Mouse (Mus musculus) small intestine, adult 2 months (tissue): ENCODE measurements around the gene Pou2f3.

Experiments used
- CTCF ChIP-seq: fragments of 200-500 bp; IDR thresholded peaks from 2 replicates; pipeline ENCODE4 v1.5.1; 2012; ENCODE audit warnings: low read depth, mild to moderate bottlenecking, control low read depth, inconsistent platforms, low read length, moderate library complexity, mixed read lengths; ENCODE audit not compliant: insufficient replicate concordance, insufficient read length; ENCODE audit errors: extremely low read depth
- POLR2A ChIP-seq: fragments of 200-500 bp; IDR thresholded peaks from 2 replicates; pipeline ENCODE4 v1.6.1; 2012; ENCODE audit warnings: low read depth, mild to moderate bottlenecking, control low read depth, inconsistent platforms, low read length, moderate library complexity

DNA sequence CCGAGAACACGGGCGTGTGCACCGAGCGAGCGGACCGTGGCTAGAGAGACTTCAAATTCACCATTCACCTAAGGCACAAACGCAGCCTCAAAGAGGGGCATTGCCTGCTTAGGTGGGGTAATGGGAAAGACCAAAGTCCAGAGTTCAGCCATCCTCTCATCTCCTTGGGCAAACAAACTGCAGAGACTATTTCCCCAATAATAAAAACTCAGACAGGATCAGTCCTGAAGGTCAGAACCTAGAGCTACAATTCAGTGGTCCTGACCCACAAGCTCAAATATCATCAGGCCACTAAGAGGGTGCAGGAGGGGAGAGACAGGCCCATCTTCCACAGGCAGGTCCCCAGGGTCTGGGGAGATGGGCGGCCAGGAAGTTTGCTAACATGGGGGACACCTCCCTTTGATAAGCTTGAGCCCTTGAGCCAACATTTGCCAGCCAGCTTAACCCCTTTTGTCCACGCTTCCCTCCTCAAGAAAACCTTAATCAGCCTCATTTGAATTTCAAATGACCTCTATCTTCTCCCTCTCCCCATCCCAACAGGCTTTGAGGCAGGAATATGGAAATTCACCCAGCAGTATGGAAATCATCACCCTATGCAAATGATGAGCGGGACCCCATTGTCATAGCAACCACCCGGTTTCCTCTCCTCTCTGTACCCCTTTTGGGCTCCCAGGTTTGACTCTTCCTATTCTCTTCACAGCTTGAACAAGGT lies 21.7 kb downstream of the Pou2f3 start:
- TF ChIP-seq POLR2A, result no peak
- no peak for TF ChIP-seq CTCF
